Mouse (Mus musculus) MEL (cell line): ENCODE measurements around the gene Grb10. TPM values are rescaled to one million over a fixed set of nuclear protein-coding genes. Genes with fewer than 3 reads are reported as not detected.

Source experiments
- DNase-seq: peaks from one replicate; pipeline ENCODE4 v3.0.0; 2011; ENCODE audit warnings: low read depth, low spot score
- H3K27ac ChIP-seq: 2 replicates; pipeline ENCODE4 v1.5.1; 2012; ENCODE audit warnings: low read depth, mild to moderate bottlenecking, control low read depth, low read length, moderate library complexity; ENCODE audit not compliant: control insufficient read depth
- H3K27me3 ChIP-seq, 2 experiments: fragments of 150-350 bp in 1 of 2; sonication (generic) in 1 of 2; 2 replicates each; pipeline ENCODE4 v1.6.1; 2012; ENCODE audit warnings: low read length in 2 of 2, mild to moderate bottlenecking in 2 of 2, improper control_type of control experiment in 1 of 2, moderate library complexity in 1 of 2; ENCODE audit not compliant: insufficient read depth in 2 of 2, control insufficient read depth in 1 of 2
- H3K36me3 ChIP-seq, 2 experiments: 2 replicates each; pipeline ENCODE4 v1.6.1; 2012 to 2014; ENCODE audit warnings: low read length in 2 of 2, improper control_type of control experiment in 1 of 2, inconsistent platforms in 1 of 2, mild to moderate bottlenecking in 1 of 2; ENCODE audit not compliant: insufficient read depth in 2 of 2, control insufficient read depth in 1 of 2
- H3K4me1 ChIP-seq, 2 experiments: fragments of 150-350 bp in 1 of 2; sonication (generic) in 1 of 2; 2 replicates each; pipeline ENCODE4 v1.6.1; 2012; ENCODE audit warnings: low read length in 2 of 2, improper control_type of control experiment in 1 of 2, mild to moderate bottlenecking in 1 of 2; ENCODE audit not compliant: insufficient read depth in 2 of 2, control insufficient read depth in 1 of 2
- H3K4me3 ChIP-seq, 2 experiments: fragments of 150-350 bp in 1 of 2; sonication (generic) in 1 of 2; 2 replicates each; pipeline ENCODE4 v1.5.1; 2012; ENCODE audit warnings: low read depth in 2 of 2, low read length in 2 of 2, mild to moderate bottlenecking in 2 of 2, moderate library complexity in 2 of 2, control low read depth in 1 of 2, improper control_type of control experiment in 1 of 2; ENCODE audit not compliant: control insufficient read depth in 1 of 2, insufficient read depth in 1 of 2
- H3K79me2 ChIP-seq: 2 replicates; pipeline ENCODE4 v1.6.1; 2012; ENCODE audit warnings: mild to moderate bottlenecking, low read length, moderate library complexity; ENCODE audit not compliant: control insufficient read depth, poor library complexity, insufficient read depth
- H3K9ac ChIP-seq: 2 replicates; pipeline ENCODE4 v1.6.1; 2012; ENCODE audit warnings: low read depth, mild to moderate bottlenecking, control low read depth, low read length, moderate library complexity; ENCODE audit not compliant: control insufficient read depth, poor library complexity, severe bottlenecking
- H3K9me3 ChIP-seq: fragments of 150-350 bp; sonication (generic); replicated peaks from 2 replicates; pipeline ENCODE4 v1.6.1; 2012; ENCODE audit warnings: mild to moderate bottlenecking, low read length, improper control_type of control experiment, moderate library complexity; ENCODE audit not compliant: insufficient read depth
- CHD2 ChIP-seq: IDR thresholded peaks from 2 replicates; pipeline ENCODE4 v1.6.1; 2011; ENCODE audit warnings: low read length, improper control_type of control experiment
- ELF1 ChIP-seq: IDR thresholded peaks from 2 replicates; pipeline ENCODE4 v1.6.1; 2014; ENCODE audit warnings: low read depth, mild to moderate bottlenecking, inconsistent platforms, low read length, improper control_type of control experiment, moderate library complexity
- GATA1 ChIP-seq: IDR thresholded peaks from 2 replicates; pipeline ENCODE4 v1.6.1; 2011; ENCODE audit warnings: low read depth, low read length, improper control_type of control experiment
- JUND ChIP-seq: IDR thresholded peaks from 2 replicates; pipeline ENCODE4 v1.6.1; 2011; ENCODE audit warnings: low read depth, mild to moderate bottlenecking, improper control_type of control experiment, low read length
- KAT2A ChIP-seq: conservative IDR thresholded peaks from 2 replicates; pipeline ENCODE4 v1.6.1; 2012; ENCODE audit warnings: low read depth, low read length, improper control_type of control experiment, inconsistent platforms
- MAFK ChIP-seq: IDR thresholded peaks from 2 replicates; pipeline ENCODE4 v1.6.1; 2011; ENCODE audit warnings: low read depth, mild to moderate bottlenecking, low read length, improper control_type of control experiment, borderline replicate concordance
- MAZ ChIP-seq: IDR thresholded peaks from 2 replicates; pipeline ENCODE4 v1.6.1; 2012; ENCODE audit warnings: low read depth, mild to moderate bottlenecking, inconsistent platforms, low read length, improper control_type of control experiment
- MYB ChIP-seq: IDR thresholded peaks from 2 replicates; pipeline ENCODE4 v1.6.1; 2011; ENCODE audit warnings: mild to moderate bottlenecking, low read depth, low read length, improper control_type of control experiment
- NRF1 ChIP-seq: IDR thresholded peaks from 2 replicates; pipeline ENCODE4 v1.6.1; 2014; ENCODE audit warnings: low read depth, mild to moderate bottlenecking, inconsistent platforms, low read length, improper control_type of control experiment, moderate library complexity; ENCODE audit not compliant: poor library complexity, insufficient read depth, severe bottlenecking
- POLR2AphosphoS2 ChIP-seq: IDR thresholded peaks from 2 replicates; pipeline ENCODE4 v1.6.1; 2011; ENCODE audit warnings: low read length, improper control_type of control experiment
- POLR2AphosphoS5 ChIP-seq: IDR thresholded peaks from 2 replicates; pipeline ENCODE4 v1.6.1; 2012; ENCODE audit warnings: low read depth, borderline replicate concordance, mild to moderate bottlenecking, inconsistent platforms, low read length, moderate library complexity, mixed read lengths
- RAD21 ChIP-seq: IDR thresholded peaks from 2 replicates; pipeline ENCODE4 v1.6.1; 2011; ENCODE audit warnings: mild to moderate bottlenecking, low read depth, low read length, improper control_type of control experiment
- RCOR1 ChIP-seq: IDR thresholded peaks from 2 replicates; pipeline ENCODE4 v1.6.1; 2012; ENCODE audit warnings: low read depth, mild to moderate bottlenecking, inconsistent platforms, low read length, improper control_type of control experiment
- TBP ChIP-seq: IDR thresholded peaks from 2 replicates; pipeline ENCODE4 v1.8.0; 2011; ENCODE audit warnings: low read depth, low read length, improper control_type of control experiment
- TCF12 ChIP-seq: IDR thresholded peaks from 2 replicates; pipeline ENCODE4 v1.6.1; 2014; ENCODE audit warnings: low read depth, mild to moderate bottlenecking, inconsistent platforms, low read length, improper control_type of control experiment, moderate library complexity
- USF1 ChIP-seq: IDR thresholded peaks from 2 replicates; pipeline ENCODE4 v1.6.1; 2014; ENCODE audit warnings: low read depth, mild to moderate bottlenecking, inconsistent platforms, low read length, improper control_type of control experiment, moderate library complexity
- USF2 ChIP-seq, 2 experiments: IDR thresholded peaks; 2 replicates each; pipeline ENCODE4 v1.6.1; 2011 to 2012; ENCODE audit warnings: improper control_type of control experiment in 2 of 2, low read length in 2 of 2, borderline replicate concordance in 1 of 2, inconsistent platforms in 1 of 2, low read depth in 1 of 2, mild to moderate bottlenecking in 1 of 2; ENCODE audit not compliant: insufficient read depth in 1 of 2
- polyA plus RNA-seq, 2 experiments: library from polyadenylated mRNA; stranded (reverse) in 1 of 2; unstranded in 1 of 2; fragments of >175 nt in 1 of 2; fragments of >200 nt in 1 of 2; gene quantifications; 2 replicates each; pipeline versions ENCODE4 v1.2.1 to v1.2.4; 2012; ENCODE audit warnings: low replicate concordance in 2 of 2, low read depth in 1 of 2; ENCODE audit not compliant: insufficient read length in 2 of 2, insufficient read depth in 1 of 2, missing spikeins in 1 of 2
- total RNA-seq: library from RNA; depleted of rRNA; stranded (reverse); fragments of 300-350 nt; gene quantifications from 2 replicates; pipeline ENCODE4 v1.2.3, GENCODE M21; 2012

Gene Grb10
- total and polyA plus RNA-seq, 3 experiments: not detected

DNA sequence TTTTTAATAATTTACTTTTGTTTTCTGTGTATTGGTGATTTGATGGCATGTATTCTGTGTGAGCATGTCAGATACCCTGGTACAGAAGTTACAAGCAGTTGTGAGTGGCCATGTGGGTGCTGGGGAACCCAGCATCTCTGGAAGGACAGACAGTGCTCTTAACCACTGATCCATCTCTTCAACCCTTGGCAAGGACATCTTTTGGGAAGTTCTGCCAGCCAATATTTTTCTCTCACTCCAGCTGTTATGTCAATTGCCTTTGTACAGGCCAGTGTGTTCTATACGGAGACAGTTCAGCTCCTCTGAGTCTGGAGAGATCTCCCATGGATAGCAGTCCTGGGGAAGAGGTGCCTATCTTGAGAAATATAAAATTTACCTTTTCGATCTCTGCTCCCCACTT is 116.4 kb downstream of the Grb10 start:
- H3K27me3 ChIP-seq: peaks cover 0 to 3% of the 10 kb centered on the region in 2 experiments; a peak in 2 of 4 replicates
- no peak for TF ChIP-seq GATA1
- no peak for TF ChIP-seq TBP
- no peak for TF ChIP-seq POLR2AphosphoS2
- no peak for TF ChIP-seq MYB
- no peak for TF ChIP-seq ELF1
- TF ChIP-seq RAD21: no peak
- no peak for TF ChIP-seq MAZ
- no peak overlapping the region for H3K4me3 ChIP-seq
- H3K79me2 ChIP-seq: no peaks in the 10 kb centered on the region
- H3K27ac ChIP-seq: no peak overlapping the region
- H3K9me3 ChIP-seq: no peaks in the 10 kb centered on the region
- H3K4me1 ChIP-seq: peaks cover 0 to 7% of the 10 kb centered on the region in 2 experiments; a peak in 2 of 4 replicates
- H3K36me3 ChIP-seq: peaks cover 0 to 6% of the 10 kb centered on the region in 2 experiments; a peak in 2 of 4 replicates
- DNase-seq: no peak
- no peak overlapping the region for H3K9ac ChIP-seq

DNA sequence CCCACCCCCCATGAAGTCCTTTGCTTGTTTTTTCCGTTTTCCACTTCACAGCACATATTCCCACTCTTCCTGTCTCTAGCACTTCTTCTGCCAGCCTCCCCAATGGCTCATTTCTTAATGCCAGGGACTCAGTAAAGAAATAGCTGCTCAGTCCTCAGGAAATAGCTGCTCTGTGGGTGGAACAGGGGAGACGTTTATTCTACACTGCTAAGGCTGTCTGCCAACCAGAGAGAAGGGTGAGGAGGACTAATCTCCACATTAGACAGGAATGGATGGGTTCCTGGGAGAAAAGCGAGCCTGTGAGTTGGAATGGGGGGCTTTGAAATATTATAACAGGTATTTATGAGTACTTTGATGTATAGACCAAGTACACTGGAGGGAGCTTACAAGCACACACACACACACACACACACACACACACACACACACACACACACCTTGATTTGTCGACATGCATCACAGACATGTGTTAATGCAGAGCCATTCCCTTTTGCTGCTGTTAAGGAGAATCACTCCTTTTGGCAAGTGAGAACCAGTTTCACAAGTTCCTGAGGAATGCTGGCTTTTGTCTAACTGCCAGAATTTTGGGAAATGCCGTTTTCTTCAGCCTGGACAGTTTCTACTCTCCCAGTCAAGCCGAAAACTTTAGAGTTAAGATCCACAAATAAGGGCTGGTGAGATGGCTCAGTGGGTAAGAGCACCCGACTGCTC is 130.6 kb downstream of the Grb10 start:
- H3K36me3 ChIP-seq: no peaks in the 10 kb centered on the region
- peaks cover 0 to 5% of the 10 kb centered on the region in 2 experiments; a peak in 2 of 4 replicates for H3K27me3 ChIP-seq
- DNase-seq: no peak
- no peaks in the 10 kb centered on the region for H3K79me2 ChIP-seq
- H3K4me3 ChIP-seq: no peak overlapping the region
- no peak overlapping the region for H3K27ac ChIP-seq
- no peaks in the 10 kb centered on the region for H3K4me1 ChIP-seq
- TF ChIP-seq USF2 (IDR thresholded peaks at IDR 0.05; ENCODE audit: borderline replicate concordance in 1 of 2, insufficient read depth in 1 of 2, low read depth in 1 of 2, low read length in 2 of 2) (no peak), ELF1 (no peak), USF1 (no peak), NRF1 (no peak), JUND (no peak), RCOR1 (no peak), POLR2AphosphoS5 (no peak), MAFK (no peak), GATA1 (no peak), CHD2 (no peak), TBP (no peak), KAT2A (no peak), TCF12 (no peak)
- H3K9ac ChIP-seq: no peak overlapping the region
- H3K9me3 ChIP-seq: no peaks in the 10 kb centered on the region
